Mouse (Mus musculus) brain, embryonic 14.5 days (tissue): ENCODE results near the gene 9930022D16Rik.

Experiments used
- CTCF ChIP-seq: fragments of 200-500 bp; IDR thresholded peaks from 2 replicates; pipeline ENCODE4 v1.5.1; 2012; ENCODE audit warnings: inconsistent platforms, mild to moderate bottlenecking, moderate library complexity, borderline replicate concordance; ENCODE audit not compliant: insufficient read depth, insufficient read length; ENCODE audit errors: extremely low read depth
- POLR2A ChIP-seq: fragments of 200-500 bp; IDR thresholded peaks from 2 replicates; pipeline ENCODE4 v1.6.1; 2012; ENCODE audit warnings: mild to moderate bottlenecking, inconsistent platforms, borderline replicate concordance; ENCODE audit not compliant: poor library complexity, insufficient read depth, insufficient read length, severe bottlenecking; ENCODE audit errors: extremely low read depth

GRCm38 (mm10) chr11:109365818-109366217, 47.9 kb upstream of the 9930022D16Rik start:
- TF ChIP-seq CTCF = no peak
- TF ChIP-seq POLR2A = no peak
